14 mouse cellular contexts compared by ENCODE assay signal in genomic region chr9:115401405-115402151, GRCm38 (mm10).
DNase-seq lines count a peak whose midpoint lies in the region; ATAC-seq and TF ChIP-seq lines count a peak whose summit lies in the region.
"Had no signal": no experiment of that assay in that cellular context is flagged by ENCODE, and none has a peak within 500 bp of the region (broad histone marks: within the 10 kb centered on the region; RNA-seq: fewer than 3 reads in every experiment).

No protein-coding gene starts in this region.

- no peak for TF ChIP-seq CTCF in hindbrain, postnatal 0 days (IDR thresholded peaks at IDR 0.05; ENCODE audit: low read depth)

- DNase-seq in hindbrain, postnatal 0 days (ENCODE audit: low spot score): peak; percentile 19
- DNase-seq in retina, adult 2 months (ENCODE audit: low read depth, low spot score): peak; percentile 16
- DNase-seq in retina, embryonic 14.5 days (ENCODE audit: low spot score): no peak
- DNase-seq in thymus, postnatal 0 days (ENCODE audit: low spot score): no peak
- DNase-seq in gastrocnemius, postnatal 14 days: no peak
- DNase-seq: adrenal gland, postnatal 14 days; cerebellum, adult 11 months; kidney, adult 11 months; liver, postnatal 0 days; thymus, postnatal 14 days had no signal

- intact Hi-C loops in gastrocnemius, postnatal 14 days (cut with DNase I; ENCODE audit: low total_unique reads): no loop called here

- no peak for ATAC-seq in hindbrain, postnatal 0 days
- ATAC-seq in hindbrain, embryonic 13.5 days (ENCODE audit: low FRiP score): no peak
- ATAC-seq in limb, embryonic 12.5 days (ENCODE audit: insufficient number of reproducible peaks, insufficient read depth, low FRiP score, low TSS enrichment, low read depth): 0 out of 2 replicates have a peak, but pooled peaks have one; percentile 69
- ATAC-seq: liver, postnatal 0 days had no signal

- H3K27ac ChIP-seq in hindbrain, postnatal 0 days: no peak overlapping the region
- H3K27ac ChIP-seq in hindbrain, embryonic 13.5 days: no peak overlapping the region; the same call in 1 of the 2 replicates
- H3K27ac ChIP-seq in limb, embryonic 12.5 days: 0 out of 2 replicates have a peak overlapping the region, but pooled peaks have one; percentile 41

- no peak overlapping the region for H3K4me3 ChIP-seq in hindbrain, postnatal 0 days (ENCODE audit: low read length)
- no peak overlapping the region for H3K4me3 ChIP-seq in hindbrain, embryonic 13.5 days
- H3K4me3 ChIP-seq in limb, embryonic 12.5 days (replicated peaks): no peak overlapping the region
- H3K4me3 ChIP-seq: heart, embryonic 12.5 days had no signal

- H3K36me3 ChIP-seq in hindbrain, postnatal 0 days (ENCODE audit: insufficient read depth, low read length): no peaks in the 10 kb centered on the region
- no peaks in the 10 kb centered on the region for H3K36me3 ChIP-seq in hindbrain, embryonic 13.5 days
- H3K36me3 ChIP-seq in limb, embryonic 12.5 days: no peaks in the 10 kb centered on the region
- H3K36me3 ChIP-seq: heart, embryonic 12.5 days had no signal

- no peak overlapping the region for H3K4me2 ChIP-seq in hindbrain, postnatal 0 days (ENCODE audit: low read depth, low read length)
- no peak overlapping the region for H3K4me2 ChIP-seq in hindbrain, embryonic 13.5 days
- no peak overlapping the region for H3K4me2 ChIP-seq in limb, embryonic 12.5 days
- H3K4me2 ChIP-seq: heart, embryonic 12.5 days had no signal

- H3K4me1 ChIP-seq in hindbrain, postnatal 0 days (ENCODE audit: insufficient read depth, low read length): no peaks in the 10 kb centered on the region
- no peaks in the 10 kb centered on the region for H3K4me1 ChIP-seq in hindbrain, embryonic 13.5 days (replicated peaks)
- H3K4me1 ChIP-seq in limb, embryonic 12.5 days (replicated peaks): peaks cover 11% of the 10 kb centered on the region

- WGBS in hindbrain, postnatal 0 days: 68% methylated on average over 13 of the region's 13 CpGs
- WGBS in hindbrain, embryonic 13.5 days: 73% methylated on average over 13 of the region's 13 CpGs
- WGBS in limb, embryonic 12.5 days: 31% methylated on average over 13 of the region's 13 CpGs

- no peaks in the 10 kb centered on the region for H3K9me3 ChIP-seq in hindbrain, postnatal 0 days (ENCODE audit: low read length)
- 0 out of 2 replicates have a peak, but pooled peaks cover 3% of the 10 kb centered on the region for H3K9me3 ChIP-seq in hindbrain, embryonic 13.5 days
- peaks cover 7% of the 10 kb centered on the region; the same call in 1 of the 2 replicates for H3K9me3 ChIP-seq in limb, embryonic 12.5 days
- H3K9me3 ChIP-seq: heart, embryonic 12.5 days had no signal

- H3K27me3 ChIP-seq in hindbrain, postnatal 0 days (ENCODE audit: insufficient read depth, low read length): no peaks in the 10 kb centered on the region
- H3K27me3 ChIP-seq in hindbrain, embryonic 13.5 days: no peaks in the 10 kb centered on the region
- no peaks in the 10 kb centered on the region for H3K27me3 ChIP-seq in limb, embryonic 12.5 days
- H3K27me3 ChIP-seq: CH12.LX; heart, embryonic 12.5 days had no signal

- H3K9ac ChIP-seq in hindbrain, postnatal 0 days (replicated peaks; ENCODE audit: low read length): no peak overlapping the region
- no peak overlapping the region for H3K9ac ChIP-seq in hindbrain, embryonic 13.5 days
- no peak overlapping the region for H3K9ac ChIP-seq in limb, embryonic 12.5 days (replicated peaks)
- H3K9ac ChIP-seq: heart, embryonic 12.5 days; liver, postnatal 0 days had no signal

Comparison
In these comparisons a context has a peak if more than half of its experiments do, and no peak if none do; other contexts are left out.
1. DNase-seq: peak in hindbrain, postnatal 0 days (single experiment) and retina, adult 2 months (single experiment); none in retina, embryonic 14.5 days (single experiment), thymus, postnatal 0 days (single experiment) and gastrocnemius, postnatal 14 days (single experiment).